Comparison of ENCODE assay signal across 1 mouse cellular context in genomic region chr10:88385758-88386157, GRCm38 (mm10).
TF ChIP-seq lines count a peak whose summit lies in the region.

No protein-coding gene starts in this region.

TF ChIP-seq in MEL, 35 proteins besides CTCF, POLR2A, EP300 and RAD21 (continued from another document):
- no peak for TF ChIP-seq MEF2A (IDR thresholded peaks at IDR 0.05; ENCODE audit: extremely low read depth, insufficient replicate concordance, low read depth, low read length, poor library complexity, severe bottlenecking)
- peak; percentile 83 for TF ChIP-seq ETS1 (IDR thresholded peaks at IDR 0.05; ENCODE audit: low read depth, low read length)
- no peak for TF ChIP-seq TBP (IDR thresholded peaks at IDR 0.05; ENCODE audit: low read depth, low read length)
- TF ChIP-seq CHD2 (IDR thresholded peaks at IDR 0.05; ENCODE audit: low read length) = no peak
- no peak for TF ChIP-seq POLR2AphosphoS2 (IDR thresholded peaks at IDR 0.05; ENCODE audit: low read length)
- no peak for TF ChIP-seq MAFK (IDR thresholded peaks at IDR 0.05; ENCODE audit: borderline replicate concordance, low read depth, low read length)
- TF ChIP-seq HCFC1 (IDR thresholded peaks at IDR 0.05; ENCODE audit: low read depth, low read length) = no peak
- TF ChIP-seq RCOR1 (IDR thresholded peaks at IDR 0.05; ENCODE audit: low read depth, low read length) = peak; percentile 97
- TF ChIP-seq TCF12 (IDR thresholded peaks at IDR 0.05; ENCODE audit: low read depth, low read length) = peak; percentile 86
- TF ChIP-seq CHD1 (IDR thresholded peaks at IDR 0.05; ENCODE audit: low read depth, low read length) = no peak
- no peak for TF ChIP-seq GABPA (IDR thresholded peaks at IDR 0.05; ENCODE audit: low read depth, low read length)
- TF ChIP-seq POLR2AphosphoS5 (IDR thresholded peaks at IDR 0.05; ENCODE audit: borderline replicate concordance, low read depth, low read length) = no peak
- TF ChIP-seq NRF1 (IDR thresholded peaks at IDR 0.05; ENCODE audit: insufficient read depth, low read depth, low read length, poor library complexity, severe bottlenecking) = no peak
- TF ChIP-seq MYC (IDR thresholded peaks at IDR 0.05; ENCODE audit: low read depth, low read length) = peak; percentile 68; the same call in 1 of the 2 replicates
- no peak for TF ChIP-seq E2F4 (IDR thresholded peaks at IDR 0.05; ENCODE audit: borderline replicate concordance, low read depth, low read length)
- no peak for TF ChIP-seq JUND (IDR thresholded peaks at IDR 0.05; ENCODE audit: low read depth, low read length)
- TF ChIP-seq SIN3A (IDR thresholded peaks at IDR 0.05; ENCODE audit: low read length) = peak; percentile 85
- TF ChIP-seq UBTF (IDR thresholded peaks at IDR 0.05; ENCODE audit: borderline replicate concordance, insufficient read depth, low read depth, low read length) = no peak
